Mouse (Mus musculus): ENCODE data around the gene Bcar3.

Bcar3 gene

GRCm38 (mm10) chr3:122461932-122462871 is 168.3 kb downstream of the Bcar3 start:
- DNase-seq, result no peak

- no peak for DNase-seq
Measured at GRCm38 (mm10) chr3:122463166-122463565, 169.2 kb downstream of the Bcar3 start.

GRCm38 (mm10) chr3:122466100-122466730 is 172.3 kb downstream of the Bcar3 start:
- peak; percentile 23 for DNase-seq

GRCm38 (mm10) chr3:122467977-122468376 is 174.0 kb downstream of the Bcar3 start:
- DNase-seq, result no peak

GRCm38 (mm10) chr3:122470326-122471016 is 176.5 kb downstream of the Bcar3 start:
- DNase-seq, result no peak

- DNase-seq, result no peak
Measured at GRCm38 (mm10) chr3:122471017-122471721, 177.2 kb downstream of the Bcar3 start.

- no peak for DNase-seq
Measured at GRCm38 (mm10) chr3:122472412-122472811, 178.5 kb downstream of the Bcar3 start.

- DNase-seq, result no peak
Measured at GRCm38 (mm10) chr3:122473523-122474034, 179.6 kb downstream of the Bcar3 start.

- DNase-seq, result peak; percentile 68
Measured at GRCm38 (mm10) chr3:122474067-122474466, 180.1 kb downstream of the Bcar3 start.

GRCm38 (mm10) chr3:122474796-122475195 is 180.9 kb downstream of the Bcar3 start:
- DNase-seq, result no peak

GRCm38 (mm10) chr3:122475735-122476134 is 181.8 kb downstream of the Bcar3 start:
- no peak for DNase-seq

- no peak for DNase-seq
Measured at GRCm38 (mm10) chr3:122476656-122477055, 182.7 kb downstream of the Bcar3 start.

GRCm38 (mm10) chr3:122477541-122477940 is 183.6 kb downstream of the Bcar3 start:
- no peak for DNase-seq

- DNase-seq, result no peak
Measured at GRCm38 (mm10) chr3:122478735-122479134, 184.8 kb downstream of the Bcar3 start.

GRCm38 (mm10) chr3:122480065-122480675 is 186.2 kb downstream of the Bcar3 start:
- no peak for DNase-seq

GRCm38 (mm10) chr3:122480986-122481385 is 187.1 kb downstream of the Bcar3 start:
- DNase-seq, result no peak

GRCm38 (mm10) chr3:122481891-122482739 is 188.2 kb downstream of the Bcar3 start:
- DNase-seq, result peak; percentile 15

GRCm38 (mm10) chr3:122483066-122483782 is 189.3 kb downstream of the Bcar3 start:
- no peak for DNase-seq

GRCm38 (mm10) chr3:122483783-122484130 is 189.8 kb downstream of the Bcar3 start:
- no peak for DNase-seq

- no peak for DNase-seq
Measured at GRCm38 (mm10) chr3:122484301-122484700, 190.4 kb downstream of the Bcar3 start.
